Mouse (Mus musculus) hematopoietic stem cell, adult 5-6 weeks (primary cell): ENCODE results near the gene Tmcc1. TPM values are rescaled to one million over a fixed set of nuclear protein-coding genes. Genes with fewer than 3 reads are reported as not detected.
A peak's percentile ranks its signal among the peaks of the same experiment; 100 is the strongest.
"Not testable (repeated sequence)": the region's sequence is repeated elsewhere in the genome, so short reads cannot be mapped to it uniquely, and the experiment has no call there.

Source experiments
- ATAC-seq, 2 experiments: fragments of 125-278 bp in 1 of 2; replicated peaks in 1 of 2; 2 replicates each; pipeline ENCODE4 v1.8.0; 2016 to 2017; ENCODE audit warnings: inconsistent platforms in 2 of 2, mild to moderate bottlenecking in 2 of 2, moderate number of reproducible peaks in 2 of 2, low read depth in 1 of 2, moderate TSS enrichment in 1 of 2; ENCODE audit not compliant: low FRiP score in 2 of 2, poor library complexity in 2 of 2, severe bottlenecking in 2 of 2, insufficient read depth in 1 of 2, low TSS enrichment in 1 of 2
- total RNA-seq: library from RNA; stranded (forward); fragments of 172-1452, 232-1000 nt; gene quantifications from 2 replicates; pipeline ENCODE4 v1.2.3, GENCODE M21; 2017

Gene Tmcc1
- 19.3 and 24.3 TPM in 2 replicates for total RNA-seq

DNA sequence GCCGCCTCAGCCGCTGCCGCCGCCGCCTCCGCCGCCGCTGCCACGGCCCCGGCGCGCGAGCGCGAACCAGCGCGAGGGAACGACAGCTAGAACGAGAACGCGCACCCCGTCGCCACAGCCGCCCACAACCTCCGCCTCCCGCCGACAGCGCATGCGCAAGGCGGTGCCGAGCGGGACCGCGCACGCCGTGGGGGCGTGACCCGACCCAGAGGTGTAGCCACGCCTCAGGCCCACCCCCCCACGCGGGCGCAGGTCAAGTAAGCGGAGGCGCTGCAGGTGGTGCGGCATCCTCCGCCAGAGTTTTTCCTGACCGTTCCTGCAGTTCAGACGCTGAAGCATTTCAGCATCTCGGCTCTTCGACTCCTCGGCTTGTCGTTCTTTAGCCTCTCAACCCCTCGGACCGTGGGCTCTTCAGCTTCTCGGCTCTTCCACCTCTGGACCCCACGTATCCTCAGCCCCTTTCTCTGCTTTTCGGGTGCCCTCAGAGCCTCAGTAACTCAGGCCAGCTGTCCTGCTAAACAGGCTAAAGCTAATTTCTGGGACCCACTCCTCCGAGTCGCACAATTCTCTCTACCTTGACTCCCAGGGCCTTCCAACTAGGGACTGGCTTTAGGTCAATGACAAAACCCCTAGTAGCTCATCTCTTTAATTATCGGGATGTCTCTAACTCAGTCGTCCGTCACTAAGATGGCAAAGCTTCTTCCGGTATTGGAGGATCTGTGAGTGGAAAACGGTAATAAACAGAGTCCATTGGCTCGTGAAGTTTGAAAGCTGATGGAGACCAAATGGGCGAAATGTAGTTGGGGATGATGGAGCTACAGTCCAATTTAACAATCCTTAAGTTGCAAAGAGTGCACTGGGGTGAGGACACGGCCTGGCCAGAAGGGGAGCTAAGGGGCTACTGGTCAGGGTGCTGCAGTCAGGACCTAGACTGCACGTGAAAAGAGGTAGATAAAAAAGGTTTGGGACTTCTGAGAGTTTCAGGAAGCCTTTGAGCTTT lies at the start of gene Tmcc1:
Tmcc1 (minus strand) TSS at position 93 of the 1,000 bp plus-strand sequence.
- ATAC-seq = peak; percentile 86 to 92

DNA sequence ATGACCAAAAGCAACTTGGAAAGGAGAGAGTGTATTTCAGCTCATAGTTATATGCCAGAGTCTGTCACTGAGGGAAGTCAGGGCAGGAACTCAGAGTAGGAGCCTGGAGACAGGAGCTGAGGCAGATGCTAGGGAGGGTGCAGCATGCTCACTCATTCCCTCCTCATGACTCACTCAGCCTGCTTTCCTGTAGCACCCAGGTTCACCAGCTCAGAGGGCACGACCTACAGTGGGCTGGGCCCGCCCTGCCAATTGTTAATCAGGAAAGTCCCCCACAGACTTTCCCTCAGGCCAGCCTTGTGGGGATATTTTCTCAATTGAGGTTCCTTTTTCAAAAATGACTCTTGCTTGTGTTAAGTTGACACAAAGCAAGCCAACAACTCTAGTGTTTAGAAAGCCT lies 47.1 kb upstream of the Tmcc1 start:
- no peak for ATAC-seq

DNA sequence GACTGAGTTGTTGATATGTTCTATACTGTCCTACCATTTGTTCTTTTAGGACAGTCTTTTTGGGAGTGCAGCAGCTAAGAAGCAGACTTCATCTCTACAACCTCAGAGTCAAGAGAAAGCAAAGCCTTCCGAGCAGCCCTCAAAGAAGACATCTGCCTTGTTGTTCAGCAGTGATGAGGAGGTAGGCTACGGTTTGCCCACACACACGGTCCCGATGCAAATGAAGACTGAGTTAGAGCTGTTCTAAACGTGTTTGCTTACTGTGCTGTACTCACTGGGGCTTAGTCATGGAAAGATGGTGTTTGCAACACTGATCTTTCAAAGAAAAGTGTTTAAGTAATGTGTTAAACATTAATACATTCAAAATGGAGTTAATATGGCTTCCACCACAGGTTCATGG lies 44.8 kb upstream of the Tmcc1 start:
- ATAC-seq = no peak

DNA sequence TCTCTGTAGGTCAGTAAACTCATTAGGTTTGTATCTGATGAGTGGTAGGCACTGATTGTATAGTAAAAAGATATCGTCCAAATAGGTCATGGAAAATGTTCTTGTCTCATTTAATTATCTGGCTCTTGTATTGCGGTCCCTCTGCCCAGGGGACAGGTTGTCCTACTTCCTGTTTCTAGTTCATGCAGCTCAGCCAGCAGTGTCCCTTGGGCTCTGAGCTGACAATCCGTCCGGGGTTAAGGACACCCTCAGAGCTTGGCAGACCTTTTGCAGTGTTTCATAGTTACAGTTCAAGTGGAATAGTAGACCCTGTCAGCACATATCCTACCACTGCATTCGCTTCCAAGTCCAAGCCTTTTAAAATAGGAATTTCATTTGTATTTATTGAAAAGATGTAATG lies 42.0 kb upstream of the Tmcc1 start:
- ATAC-seq = no peak

DNA sequence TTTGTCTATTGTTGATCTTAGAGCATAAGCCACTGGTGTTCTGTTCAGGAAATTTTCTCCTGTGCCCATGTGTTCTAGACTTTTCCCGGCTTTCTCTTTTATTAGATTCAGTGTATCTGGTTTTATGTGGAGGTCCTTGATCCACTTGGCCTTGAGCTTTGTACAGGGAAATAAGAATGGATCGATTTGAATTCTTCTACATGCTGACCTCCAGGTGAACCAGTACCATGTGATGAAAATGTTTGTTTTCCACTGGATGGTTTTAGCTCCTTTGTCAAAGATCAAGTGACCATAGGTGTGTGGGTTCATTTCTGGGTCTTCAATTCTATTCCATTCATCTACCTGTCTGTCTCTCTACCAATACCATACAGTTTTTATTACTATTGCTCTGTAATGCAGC lies 41.5 kb upstream of the Tmcc1 start:
- not testable (repeated sequence) for ATAC-seq

DNA sequence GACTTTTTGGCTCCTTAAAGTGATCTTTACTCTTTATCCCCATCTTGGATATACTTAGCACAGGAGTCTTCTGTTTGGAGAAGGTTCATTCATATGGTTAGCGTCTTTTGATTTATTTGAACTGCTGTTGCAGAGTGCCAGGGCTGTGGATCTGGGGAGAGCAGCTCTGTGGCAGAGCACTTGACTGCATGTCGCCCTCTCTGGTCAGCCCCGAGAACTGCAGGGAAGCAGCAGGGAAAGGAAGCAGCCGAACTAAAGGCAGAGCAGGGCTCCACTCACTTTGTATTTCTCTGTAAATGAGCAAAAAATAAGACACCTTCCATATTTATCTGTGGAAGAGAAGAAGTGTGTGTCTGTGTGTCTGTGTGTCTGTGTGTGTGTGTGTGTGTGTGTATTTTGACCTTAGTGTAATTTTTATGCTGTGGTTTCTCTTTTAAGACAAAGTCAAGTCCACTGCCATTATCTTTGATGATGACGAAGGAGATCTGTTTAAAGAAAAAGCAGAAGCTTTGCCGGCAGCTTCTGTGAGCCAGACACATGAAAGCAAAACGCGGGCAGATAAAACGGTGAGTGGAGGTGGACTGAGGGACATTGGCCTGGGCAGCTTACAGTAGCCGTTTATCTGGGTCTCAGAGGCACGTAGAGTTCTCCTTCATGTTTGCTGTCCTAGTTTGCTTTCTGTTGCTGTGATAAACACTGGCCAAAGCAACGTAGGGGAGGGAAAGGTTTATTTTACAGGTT lies 35.7 kb upstream of the Tmcc1 start:
- peak; percentile 81 to 92 for ATAC-seq

DNA sequence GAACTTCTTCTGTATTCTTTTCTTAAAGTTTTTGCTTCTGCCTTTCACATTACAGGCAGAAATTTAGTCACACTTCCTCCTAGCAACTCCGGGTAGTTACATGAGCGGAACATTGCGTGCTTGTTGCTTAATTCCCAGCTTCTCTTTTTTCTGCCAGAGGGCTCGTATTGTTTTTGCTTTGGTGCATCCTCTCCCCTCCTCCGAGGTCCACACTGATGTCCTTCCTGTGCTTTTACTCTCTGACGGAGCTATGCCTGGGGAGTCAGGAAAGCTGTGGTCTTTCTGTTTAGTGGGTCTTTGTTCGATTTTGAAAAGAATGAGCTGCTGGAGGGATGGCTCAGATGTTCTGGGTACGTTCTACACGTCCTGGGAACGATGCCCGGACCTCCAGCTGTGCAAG lies 34.5 kb upstream of the Tmcc1 start:
- peak in 1 of 2 experiments; percentile 64; a peak in 1 of 4 replicates for ATAC-seq

DNA sequence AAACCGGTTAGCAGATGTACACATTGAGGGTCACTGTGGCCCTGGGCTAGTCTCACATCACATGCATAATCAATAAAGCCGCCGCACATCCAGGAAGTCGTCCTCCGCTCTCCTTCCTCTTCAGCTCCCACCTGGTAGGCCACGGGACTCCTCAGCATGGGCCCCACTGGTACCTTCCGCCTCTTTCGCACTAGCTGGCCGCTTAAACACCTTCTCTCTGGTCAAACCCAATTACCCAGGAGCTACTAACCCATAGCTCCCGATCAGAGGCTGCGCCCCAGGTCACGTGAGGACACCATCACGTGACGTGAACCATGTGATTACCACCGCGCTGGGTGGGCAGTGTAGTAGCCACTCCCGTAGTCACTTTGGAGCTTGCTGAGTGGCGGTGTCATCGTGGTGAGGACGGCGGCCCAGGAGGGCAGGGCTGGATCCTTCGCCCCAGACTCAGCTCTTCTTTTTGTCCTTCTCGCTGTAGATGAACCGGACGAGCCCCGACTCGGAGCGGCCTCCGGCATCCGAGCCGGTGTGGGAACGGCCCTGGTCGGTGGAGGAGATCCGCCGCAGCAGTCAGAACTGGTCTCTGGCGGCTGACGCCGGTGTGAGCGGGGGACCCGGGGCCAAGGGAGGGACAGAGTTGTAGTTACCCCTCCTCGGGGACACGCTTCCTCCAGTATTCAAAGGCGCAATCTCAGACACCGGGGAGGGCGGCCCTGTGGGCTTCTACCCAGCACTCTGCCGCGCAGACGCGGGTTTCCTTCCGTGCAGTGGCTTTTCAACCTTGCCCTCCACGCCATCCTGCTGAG lies 14.6 kb upstream of the Tmcc1 start, which contains the start of gene Washc2:
Washc2 (plus strand) TSS at position 310 of the 806 bp plus-strand sequence.
- peak; percentile 89 to 94 for ATAC-seq

DNA sequence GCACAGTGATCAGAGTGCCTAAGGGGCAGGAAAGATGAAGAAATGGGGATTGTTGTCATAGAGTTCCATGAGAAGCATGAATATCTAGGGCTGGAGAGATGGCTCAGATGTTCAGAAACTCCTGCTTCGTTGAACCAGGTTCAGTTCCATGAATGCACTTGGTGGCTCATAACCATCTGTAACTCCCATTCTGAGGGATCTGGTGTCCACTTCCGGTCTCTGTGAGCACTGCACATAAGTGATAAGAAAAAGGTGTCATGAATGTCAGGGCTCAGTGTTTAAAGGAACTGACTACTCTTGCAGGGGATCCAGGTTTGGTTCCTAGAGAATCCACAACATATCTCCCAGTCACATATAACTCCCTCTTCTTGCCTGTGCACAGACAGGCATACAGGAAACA lies 6.4 kb upstream of the Tmcc1 start:
- no peak for ATAC-seq

DNA sequence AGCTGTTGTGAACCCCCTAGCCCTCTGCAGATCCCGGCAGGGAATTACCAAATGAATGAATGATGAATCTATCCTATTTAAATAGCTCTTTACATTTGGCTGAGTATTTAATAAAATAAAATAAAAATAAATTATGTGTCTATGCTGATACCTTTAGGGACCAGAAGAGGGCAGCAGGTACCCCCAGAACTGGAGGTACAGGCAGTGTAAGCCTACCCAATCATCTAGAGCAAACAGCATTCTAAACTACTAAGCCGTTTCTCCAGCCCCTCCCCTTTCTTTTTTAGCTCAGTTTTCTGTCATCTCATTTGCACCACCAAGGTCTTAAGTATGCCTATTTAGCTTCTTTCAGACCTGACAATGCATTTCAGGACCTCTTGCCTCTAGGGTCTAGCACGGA lies 4.9 kb upstream of the Tmcc1 start:
- peak; percentile 65 to 75 for ATAC-seq

DNA sequence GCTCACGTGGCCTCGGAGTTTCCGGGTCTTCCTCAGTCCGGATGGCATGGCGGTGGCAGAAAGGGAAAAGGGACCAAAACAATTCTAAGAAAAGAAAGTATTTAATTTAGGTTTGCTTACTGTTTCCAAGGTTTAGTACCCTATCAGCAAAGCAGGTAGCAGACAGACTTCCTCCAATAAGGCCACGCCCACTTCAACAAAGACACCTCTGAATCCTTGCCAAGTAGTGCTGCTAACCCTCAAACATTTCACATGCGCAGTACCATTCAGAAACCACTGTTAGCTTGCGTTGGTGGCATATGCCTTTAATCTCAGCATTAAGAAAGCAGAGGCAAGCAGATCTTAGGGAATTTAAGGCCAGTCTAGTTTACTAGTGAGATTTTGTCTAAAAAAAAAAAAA lies 2.5 kb upstream of the Tmcc1 start:
- ATAC-seq = no peak

DNA sequence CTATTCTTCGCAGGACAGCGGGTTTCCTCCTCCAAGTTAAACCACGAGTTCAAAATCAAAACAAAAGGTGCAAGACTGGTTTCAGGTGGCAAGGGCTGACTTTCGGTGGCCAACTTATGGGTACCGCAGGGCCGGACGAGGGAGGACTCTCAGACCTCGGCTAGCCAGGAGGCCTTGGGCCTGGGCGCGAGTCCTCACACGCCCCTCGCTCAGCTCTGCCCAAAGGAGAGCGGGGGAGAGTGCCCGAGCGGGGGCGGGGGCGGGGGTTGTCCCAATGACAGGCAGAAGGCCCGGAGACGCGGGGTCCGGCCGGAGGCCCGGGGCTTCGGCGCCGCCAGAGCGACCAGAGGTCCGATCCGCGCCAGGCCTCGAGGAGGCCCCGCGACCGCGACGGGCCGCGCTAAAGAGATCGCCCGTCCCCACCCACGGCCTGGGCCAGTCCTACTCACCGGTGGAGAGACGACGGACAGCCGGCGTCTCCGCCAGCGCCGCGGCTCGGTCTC lies 426 bp downstream of the Tmcc1 start:
- 0 out of 4 replicates have a peak, but pooled peaks have one; percentile 15 to 20 for ATAC-seq

DNA sequence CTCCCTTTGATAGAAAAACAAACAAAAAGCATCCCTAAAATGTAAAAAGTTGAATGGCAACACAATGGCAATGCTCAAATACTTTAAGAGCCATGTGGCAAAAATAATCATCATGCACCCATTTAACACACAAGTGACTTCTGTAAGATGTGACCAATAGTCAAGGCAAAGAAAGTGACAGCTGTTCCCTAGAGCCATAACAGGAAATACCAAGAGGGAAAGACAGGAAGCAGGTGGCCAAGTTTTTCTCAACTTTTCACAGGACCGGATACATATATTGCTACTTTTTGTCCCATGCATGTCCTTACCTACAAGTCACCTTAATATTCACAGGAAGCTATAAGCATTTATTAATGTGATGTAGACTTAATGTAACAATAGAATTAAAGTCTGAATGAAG lies 3.9 kb downstream of the Tmcc1 start:
- no peak for ATAC-seq

DNA sequence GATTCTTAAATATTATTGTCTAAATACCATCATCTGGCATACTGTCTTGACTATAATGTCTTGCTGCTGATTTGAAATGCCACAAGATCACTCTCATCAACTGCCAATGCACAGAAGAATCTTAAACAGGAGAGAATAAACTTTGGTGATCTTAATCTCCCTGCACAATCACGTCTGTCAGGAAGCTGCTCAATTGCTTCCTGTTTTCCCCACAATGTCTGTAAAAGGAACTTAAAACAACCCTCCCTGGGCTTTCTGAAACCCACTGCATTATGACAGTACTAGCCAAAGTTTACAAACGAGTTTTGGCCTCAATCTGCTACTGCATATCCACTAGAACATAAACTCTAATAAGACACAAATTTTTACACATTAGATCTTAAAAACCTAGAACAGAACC lies 6.8 kb downstream of the Tmcc1 start:
- ATAC-seq = peak in 1 of 2 experiments; percentile 45; a peak in 1 of 4 replicates

DNA sequence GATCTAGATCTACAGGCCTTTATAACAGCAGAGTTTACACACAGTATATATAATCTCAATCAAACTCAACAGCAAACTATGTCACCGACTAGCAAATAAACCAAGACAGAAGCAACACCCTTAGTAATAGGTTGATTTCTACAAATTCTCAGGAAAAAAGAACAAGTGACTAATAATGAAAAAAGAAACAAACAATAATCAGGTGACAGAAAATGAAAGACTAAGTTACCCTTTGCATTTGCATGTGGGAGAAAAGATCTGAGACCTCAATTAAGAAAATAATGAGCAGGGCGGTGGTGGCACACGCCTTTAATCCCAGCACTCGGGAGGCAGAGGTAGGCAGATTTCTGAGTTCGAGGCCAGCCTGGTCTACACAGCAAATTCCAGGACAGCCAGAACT lies 9.8 kb downstream of the Tmcc1 start:
- no peak for ATAC-seq

DNA sequence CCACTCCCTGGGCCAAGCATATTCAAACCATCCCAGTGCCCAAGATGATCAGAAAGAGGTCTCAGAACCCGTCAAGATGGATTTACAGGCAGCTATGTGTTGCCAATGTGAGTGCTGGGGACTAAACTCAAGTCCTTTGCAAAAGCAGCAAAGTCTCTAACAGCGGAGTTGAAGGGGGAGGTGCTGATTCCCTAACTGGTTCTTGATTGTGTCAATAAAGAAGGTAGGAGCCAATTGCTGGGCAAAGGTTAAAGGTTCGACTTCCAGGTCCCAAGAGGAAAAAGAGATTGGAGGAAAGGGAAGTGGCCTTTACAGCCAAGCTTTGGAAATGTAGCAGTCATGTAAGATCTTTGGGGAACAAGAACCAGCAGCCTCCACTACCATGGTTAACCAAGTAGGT lies 12.6 kb downstream of the Tmcc1 start:
- no peak for ATAC-seq

DNA sequence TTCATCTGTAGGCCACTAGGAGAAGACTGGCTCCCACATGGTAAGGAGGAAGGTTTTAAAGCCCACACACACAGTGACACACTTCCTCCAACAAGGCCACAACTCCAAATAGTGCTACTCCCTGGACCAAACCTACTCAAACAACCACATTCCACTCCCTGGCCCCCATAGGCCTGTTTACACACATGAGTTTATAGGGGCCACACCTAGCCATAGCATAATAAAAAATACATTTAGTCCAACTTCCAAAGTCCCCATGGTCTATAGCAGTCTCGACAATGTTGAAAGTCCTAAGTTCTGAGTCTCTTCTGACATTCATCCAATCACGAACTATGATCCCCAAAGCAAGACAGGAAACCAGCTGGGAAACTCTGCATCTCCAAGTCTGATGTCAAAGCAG lies 14.9 kb downstream of the Tmcc1 start:
- no peak for ATAC-seq
